Mouse (Mus musculus): ENCODE results near the gene Nkd1. TPM values are rescaled to one million over a fixed set of nuclear protein-coding genes. Genes with fewer than 3 reads are reported as not detected.

The Nkd1 gene
- polyA plus RNA-seq, 1 experiment = 9.3 TPM

GRCm38 (mm10) chr8:88537998-88538975, 17.1 kb downstream of the Nkd1 start:
- no peak overlapping the region for H3K27ac ChIP-seq (ENCODE audit: insufficient read depth, low read length)
- 79% methylated on average over 19 of the region's 19 CpGs for WGBS
- TF ChIP-seq POLR2A (IDR thresholded peaks at IDR 0.05; ENCODE audit: low read depth, low read length) = no peak
- TF ChIP-seq CTCF (IDR thresholded peaks at IDR 0.05; ENCODE audit: extremely low read depth, insufficient read depth, insufficient read length, insufficient replicate concordance) = no peak
- no peaks in the 10 kb centered on the region for H3K36me3 ChIP-seq (ENCODE audit: control insufficient read depth, insufficient read depth, low read length)
- H3K4me3 ChIP-seq (ENCODE audit: extremely low read depth, insufficient read depth, insufficient read length) = no peak overlapping the region
- no peak for DNase-seq (ENCODE audit: low read depth in 1 of 2, low spot score in 2 of 2)
- H3K27me3 ChIP-seq (ENCODE audit: control insufficient read depth, insufficient read depth, low read length) = no peaks in the 10 kb centered on the region
- H3K4me1 ChIP-seq (ENCODE audit: control insufficient read depth, insufficient read depth, insufficient read length) = no peaks in the 10 kb centered on the region

GRCm38 (mm10) chr8:88538976-88539371, 17.8 kb downstream of the Nkd1 start:
- TF ChIP-seq POLR2A (IDR thresholded peaks at IDR 0.05; ENCODE audit: low read depth, low read length) = no peak
- TF ChIP-seq CTCF (IDR thresholded peaks at IDR 0.05; ENCODE audit: extremely low read depth, insufficient read depth, insufficient read length, insufficient replicate concordance) = no peak
- Histone ChIP-seq H3K36me3 (ENCODE audit: control insufficient read depth, insufficient read depth, low read length) (no peaks in the 10 kb centered on the region), H3K27me3 (ENCODE audit: control insufficient read depth, insufficient read depth, low read length) (no peaks in the 10 kb centered on the region), H3K27ac (ENCODE audit: insufficient read depth, low read length) (no peak overlapping the region), H3K4me1 (ENCODE audit: control insufficient read depth, insufficient read depth, insufficient read length) (no peaks in the 10 kb centered on the region), H3K4me3 (ENCODE audit: extremely low read depth, insufficient read depth, insufficient read length) (no peak overlapping the region)
- no peak for DNase-seq (ENCODE audit: low read depth in 1 of 2, low spot score in 2 of 2)
- 93% methylated on average over 7 of the region's 7 CpGs for WGBS

GRCm38 (mm10) chr8:88539963-88540362, 18.8 kb downstream of the Nkd1 start:
- DNase-seq (ENCODE audit: low read depth in 1 of 2, low spot score in 2 of 2) = peak in 1 of 2 experiments; percentile 9
- Histone ChIP-seq H3K4me3 (ENCODE audit: extremely low read depth, insufficient read depth, insufficient read length) (no peak overlapping the region), H3K4me1 (ENCODE audit: control insufficient read depth, insufficient read depth, insufficient read length) (no peaks in the 10 kb centered on the region), H3K36me3 (ENCODE audit: control insufficient read depth, insufficient read depth, low read length) (no peaks in the 10 kb centered on the region), H3K27ac (ENCODE audit: insufficient read depth, low read length) (no peak overlapping the region), H3K27me3 (ENCODE audit: control insufficient read depth, insufficient read depth, low read length) (no peaks in the 10 kb centered on the region)
- TF ChIP-seq CTCF (IDR thresholded peaks at IDR 0.05; ENCODE audit: extremely low read depth, insufficient read depth, insufficient read length, insufficient replicate concordance) (0 out of 2 replicates have a peak, but pooled peaks have one; percentile 4), POLR2A (IDR thresholded peaks at IDR 0.05; ENCODE audit: low read depth, low read length) (no peak)
- 89% methylated on average over 4 of the region's 4 CpGs for WGBS

- WGBS = 92% methylated on average over 9 of the region's 9 CpGs
Measured at GRCm38 (mm10) chr8:88542596-88543213, 21.6 kb downstream of the Nkd1 start.

GRCm38 (mm10) chr8:88544677-88545076, 23.5 kb downstream of the Nkd1 start:
- DNase-seq (ENCODE audit: low read depth in 1 of 2, low spot score in 2 of 2) = no peak
- H3K27ac ChIP-seq (ENCODE audit: insufficient read depth, low read length) = no peak overlapping the region
- 94% methylated on average over 4 of the region's 4 CpGs for WGBS
- H3K4me1 ChIP-seq (ENCODE audit: control insufficient read depth, insufficient read depth, insufficient read length) = no peaks in the 10 kb centered on the region
- TF ChIP-seq POLR2A (IDR thresholded peaks at IDR 0.05; ENCODE audit: low read depth, low read length) = no peak
- TF ChIP-seq CTCF (IDR thresholded peaks at IDR 0.05; ENCODE audit: extremely low read depth, insufficient read depth, insufficient read length, insufficient replicate concordance) = no peak
- H3K4me3 ChIP-seq (ENCODE audit: extremely low read depth, insufficient read depth, insufficient read length) = no peak overlapping the region
- H3K36me3 ChIP-seq (ENCODE audit: control insufficient read depth, insufficient read depth, low read length) = no peaks in the 10 kb centered on the region
- no peaks in the 10 kb centered on the region for H3K27me3 ChIP-seq (ENCODE audit: control insufficient read depth, insufficient read depth, low read length)

More at GRCm38 (mm10) chr8:88542596-88543213, 21.6 kb downstream of the Nkd1 start:
- no peaks in the 10 kb centered on the region for H3K4me1 ChIP-seq (ENCODE audit: control insufficient read depth, insufficient read depth, insufficient read length)
- H3K4me3 ChIP-seq (ENCODE audit: extremely low read depth, insufficient read depth, insufficient read length) = no peak overlapping the region
- TF ChIP-seq POLR2A (IDR thresholded peaks at IDR 0.05; ENCODE audit: low read depth, low read length) (no peak), CTCF (IDR thresholded peaks at IDR 0.05; ENCODE audit: extremely low read depth, insufficient read depth, insufficient read length, insufficient replicate concordance) (no peak)
- no peaks in the 10 kb centered on the region for H3K36me3 ChIP-seq (ENCODE audit: control insufficient read depth, insufficient read depth, low read length)
- H3K27me3 ChIP-seq (ENCODE audit: control insufficient read depth, insufficient read depth, low read length) = no peaks in the 10 kb centered on the region
- DNase-seq (ENCODE audit: low read depth in 1 of 2, low spot score in 2 of 2) = no peak
- no peak overlapping the region for H3K27ac ChIP-seq (ENCODE audit: insufficient read depth, low read length)

- Histone ChIP-seq H3K4me3 (ENCODE audit: extremely low read depth, insufficient read depth, insufficient read length) (no peak overlapping the region), H3K27ac (ENCODE audit: insufficient read depth, low read length) (no peak overlapping the region), H3K4me1 (ENCODE audit: control insufficient read depth, insufficient read depth, insufficient read length) (no peaks in the 10 kb centered on the region), H3K36me3 (ENCODE audit: control insufficient read depth, insufficient read depth, low read length) (no peaks in the 10 kb centered on the region), H3K27me3 (ENCODE audit: control insufficient read depth, insufficient read depth, low read length) (no peaks in the 10 kb centered on the region)
- no peak for DNase-seq (ENCODE audit: low read depth in 1 of 2, low spot score in 2 of 2)
- TF ChIP-seq POLR2A (IDR thresholded peaks at IDR 0.05; ENCODE audit: low read depth, low read length) (no peak), CTCF (IDR thresholded peaks at IDR 0.05; ENCODE audit: extremely low read depth, insufficient read depth, insufficient read length, insufficient replicate concordance) (no peak)
- 90% methylated on average over 7 of the region's 7 CpGs for WGBS
Measured at GRCm38 (mm10) chr8:88545441-88545840, 24.3 kb downstream of the Nkd1 start.

Measured in spleen, adult 2 months (tissue).